Mouse (Mus musculus) ES-E14 (cell line): Measurements from ENCODE around the gene Aldh1a1. TPM values are rescaled to one million over a fixed set of nuclear protein-coding genes. Genes with fewer than 3 reads are reported as not detected.

Experiments used
- DNase-seq: peaks from one replicate; pipeline ENCODE4 v3.0.0-alpha.2; 2013; ENCODE audit warnings: low read depth, low spot score
- H3K27ac ChIP-seq: 2 replicates; pipeline ENCODE4 v1.5.1; 2012; ENCODE audit warnings: low read depth, mild to moderate bottlenecking, low read length, moderate library complexity, mixed read lengths; ENCODE audit not compliant: poor library complexity, insufficient read depth, severe bottlenecking
- H3K36me3 ChIP-seq: 2 replicates; pipeline ENCODE4 v1.6.1; 2012; ENCODE audit warnings: mild to moderate bottlenecking, low read length, moderate library complexity, mixed read lengths; ENCODE audit not compliant: control insufficient read depth, poor library complexity, insufficient read depth, severe bottlenecking
- H3K4me1 ChIP-seq, 2 experiments: fragments of 150-350 bp in 1 of 2; sonication (generic) in 1 of 2; 2 replicates each; pipeline ENCODE4 v1.6.1; 2012; ENCODE audit warnings: low read length in 2 of 2, mild to moderate bottlenecking in 1 of 2, mixed read lengths in 1 of 2; ENCODE audit not compliant: control insufficient read depth in 2 of 2, insufficient read depth in 2 of 2, poor library complexity in 1 of 2
- H3K4me3 ChIP-seq, 2 experiments: fragments of 150-350 bp in 1 of 2; sonication (generic) in 1 of 2; 2 replicates each; pipeline ENCODE4 v1.5.1; 2012; ENCODE audit warnings: low read length in 2 of 2, low read depth in 1 of 2, mild to moderate bottlenecking in 1 of 2, mixed read lengths in 1 of 2; ENCODE audit not compliant: insufficient read depth in 1 of 2, poor library complexity in 1 of 2, severe bottlenecking in 1 of 2
- H3K9ac ChIP-seq: 2 replicates; pipeline ENCODE4 v1.6.1; 2012; ENCODE audit warnings: low read depth, mild to moderate bottlenecking, low read length, mixed read lengths; ENCODE audit not compliant: poor library complexity, insufficient read depth, severe bottlenecking
- H3K9me3 ChIP-seq: fragments of 150-350 bp; sonication (generic); 2 replicates; pipeline ENCODE4 v1.6.1; 2012; ENCODE audit warnings: low read depth, mild to moderate bottlenecking, low read length; ENCODE audit not compliant: control insufficient read depth, insufficient read depth
- CHD2 ChIP-seq: IDR thresholded peaks from 2 replicates; pipeline ENCODE4 v1.6.1; 2014; ENCODE audit warnings: mild to moderate bottlenecking, low read depth, low read length, inconsistent platforms
- HCFC1 ChIP-seq: IDR thresholded peaks from 2 replicates; pipeline ENCODE4 v1.6.1; 2012; ENCODE audit warnings: low read length, inconsistent platforms, borderline replicate concordance; ENCODE audit not compliant: insufficient read depth
- MAFK ChIP-seq: IDR thresholded peaks from 2 replicates; pipeline ENCODE4 v1.6.1; 2014; ENCODE audit warnings: mild to moderate bottlenecking, low read depth, low read length, inconsistent platforms; ENCODE audit not compliant: insufficient read depth
- ZC3H11A ChIP-seq: IDR thresholded peaks from 2 replicates; pipeline ENCODE4 v1.6.1; 2012; ENCODE audit warnings: low read depth, mild to moderate bottlenecking, inconsistent platforms, low read length, borderline replicate concordance
- ZNF384 ChIP-seq: IDR thresholded peaks from 2 replicates; pipeline ENCODE4 v1.6.1; 2012; ENCODE audit warnings: low read depth, low read length, inconsistent platforms
- in situ Hi-C, 2 experiments: fragments of 600-800 bp; cut with MboI; formaldehyde crosslinking; loops; one replicate each; pipeline ENCODE4 v1.15.1; 2025; ENCODE audit warnings: low sequenced_read_pairs in 2 of 2, inconsistent platforms in 1 of 2; ENCODE audit not compliant: unreplicated experiment in 2 of 2
- total RNA-seq: library from RNA; depleted of rRNA; stranded (reverse); fragments of 300-350 nt; gene quantifications from 2 replicates; pipeline ENCODE4 v1.2.3, GENCODE M21; 2012

The Aldh1a1 gene
- total RNA-seq, 1 experiment = 1.3 TPM

DNA sequence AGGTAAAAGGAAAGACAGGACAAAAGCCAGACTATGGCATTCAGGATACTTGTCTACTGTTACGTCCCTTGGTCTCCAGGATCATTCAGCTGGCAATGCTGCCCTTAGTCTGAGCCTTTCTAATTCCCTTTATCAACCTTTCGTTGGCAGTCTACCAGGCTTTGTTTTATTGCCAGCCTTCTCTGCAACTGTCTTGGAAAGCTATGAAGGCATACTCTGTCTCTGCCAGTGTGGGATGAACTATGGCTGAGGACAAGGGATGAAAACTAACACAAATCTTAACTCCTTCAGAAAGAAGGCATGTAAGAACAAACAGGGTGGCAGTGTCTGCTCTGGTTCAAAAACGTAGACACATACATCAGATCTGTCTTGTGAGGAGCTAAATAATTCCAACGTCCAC, 565 bp upstream of the Aldh1a1 start:
- no peaks in the 10 kb centered on the region for H3K4me1 ChIP-seq
- in situ Hi-C loops = no loop called here
- H3K9me3 ChIP-seq = no peaks in the 10 kb centered on the region
- no peak for DNase-seq
- TF ChIP-seq ZNF384 (no peak), HCFC1 (no peak), MAFK (no peak), ZC3H11A (no peak), CHD2 (no peak)
- H3K9ac ChIP-seq = no peak overlapping the region
- no peak overlapping the region for H3K4me3 ChIP-seq
- H3K36me3 ChIP-seq = no peaks in the 10 kb centered on the region
- no peak overlapping the region for H3K27ac ChIP-seq

DNA sequence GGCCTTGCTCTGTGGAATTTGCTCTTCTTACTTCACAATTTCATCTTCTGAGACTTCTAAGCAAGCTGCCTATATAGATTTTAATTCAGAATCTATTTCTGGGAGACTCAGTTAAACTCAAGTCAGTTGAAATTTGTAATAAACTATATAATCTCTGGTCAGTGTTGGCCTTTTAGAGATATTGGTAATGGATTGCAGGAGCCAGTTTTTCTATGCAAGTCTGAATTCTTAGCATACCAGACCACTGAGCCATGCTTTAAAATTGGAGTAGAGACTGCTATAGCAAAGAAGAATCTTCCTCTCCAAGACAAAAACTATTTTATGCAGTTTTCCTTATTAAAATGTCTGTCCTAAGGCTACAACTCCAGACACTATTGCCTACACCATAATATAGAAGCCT, 4.0 kb downstream of the Aldh1a1 start:
- no peaks in the 10 kb centered on the region for H3K4me1 ChIP-seq
- DNase-seq = no peak
- no peak overlapping the region for H3K9ac ChIP-seq
- TF ChIP-seq MAFK = no peak
- TF ChIP-seq ZC3H11A = no peak
- no peak for TF ChIP-seq ZNF384
- TF ChIP-seq HCFC1 = no peak
- TF ChIP-seq CHD2 = no peak
- no peak overlapping the region for H3K27ac ChIP-seq
- H3K4me3 ChIP-seq = no peak overlapping the region
- no peaks in the 10 kb centered on the region for H3K9me3 ChIP-seq
- H3K36me3 ChIP-seq = no peaks in the 10 kb centered on the region
- in situ Hi-C loops = no loop called here

DNA sequence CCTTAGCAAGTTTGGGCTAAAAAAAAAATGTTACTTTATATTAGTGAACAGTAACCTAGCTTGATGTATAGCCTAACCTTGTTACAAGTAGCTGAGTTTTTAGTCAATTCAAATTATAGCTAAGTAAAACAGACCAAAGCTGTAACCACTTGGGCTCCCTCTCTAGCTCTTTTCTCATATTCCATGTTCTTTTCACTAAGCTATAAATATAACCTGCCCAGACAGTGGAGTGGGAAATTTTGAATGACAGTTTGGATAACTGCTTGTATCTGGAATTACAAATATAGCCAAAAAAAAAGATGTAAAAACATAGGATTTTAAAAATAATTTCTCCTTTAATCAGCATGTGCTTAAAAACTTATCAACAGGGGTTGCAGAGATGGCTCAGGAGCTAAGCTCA, 12.8 kb downstream of the Aldh1a1 start:
- Histone ChIP-seq H3K4me3 (no peak overlapping the region), H3K27ac (no peak overlapping the region), H3K9ac (no peak overlapping the region), H3K36me3 (no peaks in the 10 kb centered on the region), H3K9me3 (no peaks in the 10 kb centered on the region), H3K4me1 (no peaks in the 10 kb centered on the region)
- no peak for TF ChIP-seq HCFC1
- TF ChIP-seq ZNF384 = no peak
- TF ChIP-seq MAFK = no peak
- TF ChIP-seq ZC3H11A = no peak
- no peak for TF ChIP-seq CHD2
- in situ Hi-C loops = no loop called here
- no peak for DNase-seq

DNA sequence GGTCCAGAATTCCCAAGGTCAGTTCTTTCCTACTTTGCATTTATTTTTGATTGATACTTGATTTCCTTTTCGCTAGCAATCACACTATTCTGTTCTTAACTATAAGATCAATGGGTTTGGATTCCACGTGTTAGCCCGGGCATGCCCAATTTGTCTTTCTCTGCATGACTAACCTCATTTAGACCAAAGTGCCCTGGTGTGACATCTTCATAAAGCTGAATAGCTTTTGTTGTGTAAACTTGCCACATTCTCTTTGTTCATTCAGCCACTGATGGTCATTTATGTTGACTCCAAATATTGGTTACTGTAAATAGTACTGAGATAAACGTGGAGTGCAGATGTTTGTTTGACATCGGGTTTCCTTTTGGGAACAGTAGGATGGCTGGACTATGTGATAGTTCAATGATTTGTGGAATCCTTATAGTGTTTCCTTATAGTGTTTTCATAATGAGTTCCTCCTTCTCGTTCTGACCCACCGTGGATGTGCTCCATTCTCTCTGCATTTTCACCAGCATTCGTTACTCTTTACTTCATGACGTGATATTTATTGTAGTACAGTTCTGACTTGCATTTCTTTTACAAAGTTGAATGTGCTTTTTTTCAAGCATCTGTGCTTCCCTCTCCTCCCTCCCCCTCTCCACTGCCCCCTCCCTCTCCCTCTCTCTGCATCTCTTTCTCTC, 14.6 kb downstream of the Aldh1a1 start:
- in situ Hi-C loops = no loop called here
- no peak for DNase-seq
- H3K9ac ChIP-seq = no peak overlapping the region
- no peaks in the 10 kb centered on the region for H3K9me3 ChIP-seq
- no peaks in the 10 kb centered on the region for H3K36me3 ChIP-seq
- H3K4me1 ChIP-seq = no peaks in the 10 kb centered on the region
- TF ChIP-seq HCFC1 = no peak
- no peak for TF ChIP-seq MAFK
- no peak for TF ChIP-seq ZC3H11A
- TF ChIP-seq CHD2 = no peak
- no peak for TF ChIP-seq ZNF384
- H3K4me3 ChIP-seq = no peak overlapping the region
- H3K27ac ChIP-seq = no peak overlapping the region

DNA sequence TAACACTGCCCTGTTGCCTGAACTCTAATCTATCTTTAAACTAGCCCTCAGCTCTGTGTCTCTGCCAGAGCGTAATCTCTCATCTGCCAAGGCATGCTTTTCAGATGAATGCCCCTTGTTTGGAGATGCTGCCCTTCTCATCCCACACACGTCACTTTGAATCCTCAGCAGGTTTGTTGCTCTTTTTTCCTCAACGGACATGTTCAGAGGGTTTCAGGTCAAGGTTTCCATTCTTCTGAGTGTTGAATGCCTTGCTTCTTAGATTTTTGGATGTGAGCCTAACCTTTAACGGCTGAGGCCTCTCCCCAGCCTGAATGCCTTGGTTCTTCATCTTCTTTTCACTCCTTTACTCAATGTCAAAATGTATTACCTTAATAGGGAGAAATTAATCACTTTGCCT, 16.1 kb downstream of the Aldh1a1 start:
- Histone ChIP-seq H3K9ac (no peak overlapping the region), H3K9me3 (no peaks in the 10 kb centered on the region), H3K4me1 (no peaks in the 10 kb centered on the region), H3K36me3 (no peaks in the 10 kb centered on the region), H3K27ac (no peak overlapping the region), H3K4me3 (no peak overlapping the region)
- TF ChIP-seq MAFK = no peak
- TF ChIP-seq ZNF384 = no peak
- TF ChIP-seq ZC3H11A = no peak
- no peak for TF ChIP-seq CHD2
- no peak for TF ChIP-seq HCFC1
- DNase-seq = no peak
- in situ Hi-C loops = no loop called here
